Mouse (Mus musculus) thymus, postnatal 0 days (tissue): Measurements from ENCODE around the gene Crip1. TPM values are rescaled to one million over a fixed set of nuclear protein-coding genes. Genes with fewer than 3 reads are reported as not detected.
"Not testable (repeated sequence)": the region's sequence is repeated elsewhere in the genome, so short reads cannot be mapped to it uniquely, and the experiment has no call there.

Source experiments
- DNase-seq: peaks from one replicate; pipeline ENCODE4 v3.0.0-alpha.2; 2015; ENCODE audit warnings: low spot score
- polyA plus RNA-seq: library from polyadenylated mRNA; unstranded; fragments of >200 nt; fragmentation: Nextera tagmentation; extraction: Ambion mirVana; gene quantifications from 2 replicates; pipeline ENCODE4 v1.2.1, GENCODE M21; 2015

Gene Crip1
- polyA plus RNA-seq, 1 experiment from 2014 or later, result 2,725 TPM

DNA sequence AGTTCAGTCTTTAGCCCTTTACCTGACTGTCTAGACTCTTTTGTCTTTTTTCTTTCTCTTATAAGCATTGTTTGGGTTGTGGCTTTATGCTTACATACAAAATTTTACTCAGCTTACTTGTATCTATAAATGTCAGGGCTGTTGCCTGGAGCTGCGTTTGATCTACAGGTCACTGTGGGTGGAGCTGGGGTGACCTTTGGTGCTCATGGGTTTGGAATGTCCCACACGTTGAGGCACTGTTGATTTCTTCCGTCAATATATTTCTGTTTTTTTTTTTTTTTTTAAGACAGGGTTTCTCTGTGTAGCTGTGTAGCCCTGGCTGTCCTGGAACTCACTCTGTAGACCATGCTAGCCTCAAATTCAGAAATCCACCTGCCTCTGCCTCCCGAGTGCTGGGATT, 34.9 kb downstream of the Crip1 start:
- DNase-seq, result no peak

DNA sequence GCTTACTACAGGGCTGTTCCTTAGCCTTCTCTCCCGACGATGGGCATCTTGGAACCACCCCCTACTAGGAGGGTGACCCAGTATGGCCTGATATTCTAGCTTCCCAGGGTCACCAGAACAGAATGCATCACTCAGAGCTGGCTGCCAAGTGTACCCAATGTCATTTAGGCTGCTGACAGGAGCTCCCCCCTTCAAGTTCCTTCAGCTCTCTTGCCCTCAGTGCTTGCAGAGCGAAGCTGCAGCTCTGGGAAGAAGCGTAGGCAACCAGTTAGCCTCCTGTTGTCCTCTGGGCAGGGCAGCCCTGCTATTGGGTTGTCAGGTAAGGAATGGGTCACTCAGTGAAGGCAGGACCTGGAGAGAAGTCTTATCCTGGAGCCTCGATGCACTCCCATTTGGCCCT, 38.8 kb downstream of the Crip1 start:
- peak; percentile 20 for DNase-seq

DNA sequence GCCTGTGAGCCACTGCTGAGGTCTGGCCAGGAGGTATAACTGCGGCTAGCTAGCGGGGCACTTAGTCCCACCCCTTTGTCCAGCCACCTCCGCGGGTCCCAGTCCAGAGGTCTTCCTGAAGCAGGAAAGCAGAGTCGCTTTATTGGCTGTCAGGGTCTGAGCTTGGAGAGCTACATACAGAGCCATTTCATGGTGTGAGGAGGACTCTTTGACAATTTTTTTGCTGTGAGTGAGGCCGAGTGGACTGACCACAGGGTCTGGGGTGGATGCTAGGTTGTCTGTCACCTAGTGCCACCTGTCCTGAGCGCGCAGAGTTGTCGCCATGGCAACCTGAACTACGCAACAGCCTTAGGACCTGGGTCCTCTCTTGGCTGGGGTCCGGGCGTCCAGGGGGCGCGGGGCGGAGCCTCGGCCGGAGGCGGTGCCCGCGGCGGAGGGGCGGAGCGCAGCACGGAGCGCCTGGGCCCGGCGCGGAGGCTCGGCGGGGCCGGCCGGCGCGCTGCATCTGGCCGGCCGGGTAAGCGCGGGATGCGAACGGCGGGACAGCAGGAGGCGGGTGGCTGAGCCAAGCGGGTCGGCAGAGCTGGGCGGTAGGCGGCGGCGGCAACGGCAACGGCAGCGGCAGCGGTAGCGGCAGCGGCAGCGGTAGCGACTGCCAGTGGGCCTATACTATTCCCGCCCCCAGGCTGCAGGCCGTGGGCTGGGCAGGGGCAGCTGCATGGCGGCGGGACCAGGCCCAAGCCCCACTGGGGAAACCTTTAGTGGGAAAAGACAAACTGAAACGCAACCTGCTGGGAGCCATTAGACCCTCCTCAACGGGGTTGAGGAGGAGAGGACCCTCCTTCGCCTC, 39.6 kb downstream of the Crip1 start, which contains the start of gene Tmem121:
Gene Tmem121 (plus strand): TSS at position 489 of the 850 bp plus-strand sequence.
- DNase-seq, result peak; percentile 26

DNA sequence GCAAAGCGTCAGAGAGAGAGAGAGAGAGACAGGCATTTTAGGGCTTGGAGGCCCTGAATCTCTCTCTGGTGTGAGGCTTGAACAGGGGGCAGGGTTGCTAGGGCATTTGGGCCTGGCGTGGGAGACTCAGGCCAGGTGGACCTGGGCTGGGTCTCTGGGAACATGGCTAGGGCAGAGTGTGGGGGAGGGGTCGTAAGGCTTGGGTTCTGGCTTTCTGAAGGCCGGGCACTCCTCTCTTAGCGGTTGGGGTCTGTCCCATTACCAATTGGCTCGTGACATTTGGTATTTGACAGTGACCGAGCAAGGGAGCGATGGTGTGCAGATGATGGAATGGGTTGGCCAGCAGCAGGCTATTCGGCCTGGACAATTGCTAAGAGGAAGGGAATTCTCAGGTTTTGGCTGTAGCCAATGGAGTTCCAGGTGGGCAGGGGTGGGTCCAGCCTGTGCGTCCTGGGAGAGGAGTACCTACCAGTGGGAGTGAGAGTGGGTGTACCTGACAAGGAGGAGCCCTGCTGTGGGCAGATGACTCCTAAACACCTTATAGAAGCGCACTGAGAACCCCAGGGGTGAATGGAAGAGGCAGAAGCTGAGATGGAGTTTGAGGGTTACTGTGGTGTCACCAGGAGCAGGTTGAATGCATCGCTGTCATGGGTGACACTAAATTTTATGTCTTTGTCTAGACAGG, 40.4 kb downstream of the Crip1 start:
- DNase-seq, result no peak

DNA sequence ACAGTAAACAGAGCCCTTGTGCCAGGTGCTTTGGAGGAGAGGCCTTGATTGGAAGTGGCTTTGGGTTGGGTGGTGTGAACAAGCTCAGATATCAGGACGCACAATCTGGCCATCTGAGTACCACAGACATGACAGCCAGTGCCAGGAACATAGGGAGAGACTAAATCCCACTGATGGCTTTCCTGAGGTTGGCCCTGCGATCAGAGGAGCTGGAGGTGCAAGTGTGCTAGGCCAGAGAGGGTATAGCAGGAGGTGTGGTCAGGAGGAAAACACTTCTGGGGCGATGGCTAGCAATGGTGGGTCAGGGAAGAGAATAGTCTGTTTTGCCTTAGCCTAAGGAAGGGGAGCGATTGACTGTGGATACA, 40.9 kb downstream of the Crip1 start:
- no peak for DNase-seq

DNA sequence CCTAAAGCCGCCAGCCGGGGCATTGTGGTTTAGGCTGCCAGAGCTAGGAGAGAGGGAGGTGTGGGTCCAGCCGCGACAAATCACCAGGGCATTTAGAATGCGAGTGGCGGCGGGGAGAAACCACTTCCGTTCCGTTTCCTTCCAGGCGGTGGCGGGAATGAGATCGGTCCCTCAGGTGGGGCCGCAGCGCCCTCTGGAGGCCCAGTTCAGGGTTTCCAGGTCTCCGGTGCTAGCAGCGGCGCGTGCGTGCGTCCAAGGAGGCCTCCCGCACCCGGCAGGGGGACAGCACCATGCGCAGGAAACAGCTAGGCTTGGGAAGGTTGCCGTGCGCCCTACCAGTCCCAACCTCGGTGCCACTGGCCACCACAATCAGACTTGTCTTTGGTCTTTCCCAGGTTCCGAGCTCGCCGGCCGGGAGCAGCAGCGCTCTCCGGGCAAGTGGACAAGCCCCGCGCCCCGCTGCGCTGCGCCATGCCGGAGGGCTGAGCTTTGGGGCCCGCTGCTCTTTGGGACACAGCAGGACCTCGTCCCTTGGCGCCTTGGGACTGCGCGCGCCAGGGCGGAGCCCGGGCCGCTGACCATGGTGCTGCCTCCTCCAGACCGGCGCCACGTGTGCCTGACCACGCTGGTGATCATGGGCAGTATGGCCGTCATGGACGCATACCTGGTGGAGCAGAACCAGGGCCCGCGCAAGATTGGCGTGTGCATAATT, 41.6 kb downstream of the Crip1 start:
- peak; percentile 88 for DNase-seq

DNA sequence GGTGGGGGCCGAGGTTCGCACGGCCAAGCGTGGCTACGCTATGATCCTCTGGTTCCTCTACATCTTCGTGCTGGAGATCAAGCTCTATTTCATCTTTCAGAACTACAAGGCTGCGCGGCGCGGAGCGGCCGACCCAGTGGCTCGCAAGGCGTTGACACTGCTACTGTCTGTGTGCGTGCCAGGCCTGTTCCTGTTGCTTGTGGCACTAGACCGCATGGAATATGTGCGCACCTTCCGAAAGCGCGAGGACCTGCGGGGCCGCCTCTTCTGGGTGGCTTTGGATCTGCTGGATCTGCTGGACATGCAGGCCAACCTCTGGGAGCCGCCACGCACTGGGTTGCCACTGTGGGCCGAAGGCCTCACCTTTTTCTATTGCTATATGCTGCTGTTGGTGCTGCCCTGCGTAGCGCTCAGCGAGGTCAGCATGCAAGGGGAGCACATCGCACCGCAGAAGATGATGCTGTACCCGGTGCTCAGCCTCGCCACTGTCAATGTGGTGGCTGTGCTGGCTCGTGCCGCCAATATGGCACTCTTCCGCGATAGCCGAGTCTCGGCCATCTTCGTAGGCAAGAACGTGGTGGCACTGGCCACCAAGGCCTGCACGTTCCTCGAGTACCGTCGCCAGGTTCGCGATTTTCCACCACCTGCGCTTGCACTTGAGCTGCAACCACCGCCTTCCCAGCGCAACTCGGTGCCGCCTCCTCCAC, 42.4 kb downstream of the Crip1 start:
- DNase-seq, result no peak

DNA sequence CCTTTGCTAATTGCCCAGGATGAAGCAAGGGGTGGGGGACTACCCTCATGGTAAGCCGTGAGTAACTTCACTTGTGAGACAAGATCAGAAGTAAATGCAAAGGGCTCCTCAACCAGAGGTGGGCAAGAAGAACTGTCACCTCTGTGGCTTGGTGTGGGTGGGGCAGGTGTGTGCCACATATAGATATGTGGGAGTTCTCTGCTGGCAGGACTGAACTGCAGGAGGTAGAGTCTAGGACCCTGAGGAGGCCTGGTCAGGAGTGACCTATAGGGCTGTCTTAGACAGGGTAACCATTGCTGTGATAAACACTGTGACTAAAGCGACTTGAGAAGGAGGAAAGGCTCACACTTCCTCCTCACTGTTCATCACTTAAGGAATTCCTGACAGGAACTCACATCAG, 47.3 kb downstream of the Crip1 start:
- no peak for DNase-seq

DNA sequence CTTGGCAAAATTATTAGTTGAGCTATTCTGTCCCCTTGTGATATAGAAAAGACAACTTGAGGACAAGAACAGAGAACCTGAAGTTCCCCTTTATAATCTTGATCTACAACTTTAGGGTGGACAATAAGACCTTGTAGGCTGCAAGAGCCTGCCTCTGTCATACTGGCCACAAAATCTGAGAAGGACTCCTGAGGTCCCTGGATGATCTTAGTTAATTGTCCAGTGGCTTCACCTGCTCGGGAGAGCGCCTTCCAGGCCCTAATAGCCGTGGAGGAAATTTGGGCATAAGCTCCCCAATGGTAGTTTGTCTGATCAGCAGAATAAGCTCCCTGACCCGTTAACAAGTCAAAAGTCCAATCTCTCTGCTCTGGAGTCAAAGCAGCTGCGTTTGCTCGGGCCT, 53.0 kb downstream of the Crip1 start:
- not testable (repeated sequence) for DNase-seq

DNA sequence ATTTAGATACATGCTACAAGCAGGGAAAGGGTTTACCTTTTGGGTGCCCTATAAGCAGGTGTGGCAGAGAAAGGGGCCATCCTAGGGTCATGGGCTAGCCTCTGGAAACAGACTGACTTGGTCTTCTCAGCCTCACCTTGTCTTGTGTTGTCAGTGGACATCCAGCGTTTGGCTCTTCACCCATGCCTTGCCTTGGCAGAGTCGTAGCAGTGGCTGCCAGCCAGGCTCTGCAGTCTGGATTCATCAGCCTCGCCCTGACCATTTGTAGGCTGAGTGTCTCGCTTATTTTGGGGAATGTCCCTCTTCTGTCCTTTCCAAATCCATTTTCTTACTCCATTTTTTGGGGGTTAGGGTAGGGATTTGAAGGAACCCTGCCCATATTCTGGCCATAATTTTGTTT, 55.2 kb downstream of the Crip1 start:
- no peak for DNase-seq

DNA sequence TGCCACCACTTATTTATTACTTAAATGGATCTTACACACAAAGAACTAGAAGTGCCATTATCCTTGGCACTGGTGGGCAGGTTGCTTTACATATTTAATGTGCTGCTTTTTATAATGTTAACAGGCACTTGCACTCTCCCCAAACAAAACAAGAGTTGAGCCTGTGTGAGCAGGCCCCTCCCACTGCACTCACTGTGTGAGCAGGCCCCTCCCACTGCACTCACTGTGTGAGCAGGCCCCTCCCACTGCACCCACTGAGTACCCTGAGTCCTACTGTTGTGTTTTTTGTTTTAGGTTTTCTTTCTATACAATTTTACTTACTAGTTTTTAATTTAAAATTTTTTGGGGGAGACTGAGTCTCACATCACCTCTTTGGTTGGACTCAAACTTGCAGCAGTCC, 55.9 kb downstream of the Crip1 start:
- no peak for DNase-seq

Other genes with a start within 250 kb of the Crip1 start
- 8.3 and 10.2 TPM in 2 replicates for gene Jag2, start 216.5 kb upstream of the Crip1 start, polyA plus RNA-seq
- 93.9 and 98.4 TPM in 2 replicates for gene Nudt14, start 204.2 kb upstream of the Crip1 start, polyA plus RNA-seq
- gene Btbd6, start 169.8 kb upstream of the Crip1 start, polyA plus RNA-seq, result 16.4 and 18.0 TPM in 2 replicates
- gene Brf1, start 145.6 kb upstream of the Crip1 start, polyA plus RNA-seq, result 70.8 and 89.0 TPM in 2 replicates
- gene Pacs2, start 131.8 kb upstream of the Crip1 start, polyA plus RNA-seq, result 5.2 and 6.4 TPM in 2 replicates
- not detected in 2 replicates for gene Tex22, start 71.8 kb upstream of the Crip1 start, polyA plus RNA-seq
- 11.7 and 13.6 TPM in 2 replicates for gene Mta1, start 48.0 kb upstream of the Crip1 start, polyA plus RNA-seq
- 113 and 122 TPM in 2 replicates for gene Crip2, start 6.1 kb upstream of the Crip1 start, polyA plus RNA-seq
- gene Tedc1, start 10.1 kb downstream of the Crip1 start, polyA plus RNA-seq, result 49.4 and 71.1 TPM in 2 replicates
- 35.5 and 37.2 TPM in 2 replicates for gene Tmem121, start 39.6 kb downstream of the Crip1 start, polyA plus RNA-seq